Mouse (Mus musculus) myocyte (in vitro differentiated cells): Measurements from ENCODE around the gene Spag6l. TPM values are rescaled to one million over a fixed set of nuclear protein-coding genes. Genes with fewer than 3 reads are reported as not detected.
"Not testable (repeated sequence)": the region's sequence is repeated elsewhere in the genome, so short reads cannot be mapped to it uniquely, and the experiment has no call there.

Experiments used
- H3K27me3 ChIP-seq: one replicate; pipeline ENCODE4 v1.6.1; 2011; ENCODE audit not compliant: control insufficient read depth, insufficient read depth, insufficient read length
- H3K36me3 ChIP-seq: one replicate; pipeline ENCODE4 v1.6.1; 2011; ENCODE audit not compliant: control insufficient read depth, insufficient read depth
- H3K4me2 ChIP-seq: one replicate; pipeline ENCODE4 v1.6.1; 2011; ENCODE audit warnings: low read depth, control low read depth
- H3K4me3 ChIP-seq: one replicate; pipeline ENCODE4 v1.5.1; 2011; ENCODE audit warnings: mild to moderate bottlenecking, control low read depth, moderate library complexity
- H3K79me2 ChIP-seq: one replicate; pipeline ENCODE4 v1.6.1; 2011; ENCODE audit not compliant: control insufficient read depth, insufficient read depth
- H3ac ChIP-seq: one replicate; pipeline ENCODE4 v1.6.1; 2011; ENCODE audit not compliant: control insufficient read depth, insufficient read length
- CEBPB ChIP-seq: IDR thresholded peaks from 2 replicates; pipeline ENCODE4 v1.6.1; 2011; ENCODE audit warnings: mild to moderate bottlenecking, moderate library complexity; ENCODE audit not compliant: poor library complexity, insufficient read depth, severe bottlenecking
- E2F4 ChIP-seq: IDR thresholded peaks from one replicate; pipeline ENCODE4 v1.6.1; 2011; ENCODE audit warnings: mild to moderate bottlenecking, control low read depth, moderate library complexity; ENCODE audit not compliant: insufficient read depth
- MAX ChIP-seq: IDR thresholded peaks from one replicate; pipeline ENCODE4 v1.6.1; 2011; ENCODE audit warnings: low read depth, mild to moderate bottlenecking, control low read depth
- MYOD1 ChIP-seq, 3 experiments: IDR thresholded peaks; one replicate each; pipeline ENCODE4 v1.6.1; 2011; ENCODE audit warnings: control low read depth in 2 of 3, low read depth in 2 of 3, mild to moderate bottlenecking in 2 of 3, moderate library complexity in 1 of 3; ENCODE audit not compliant: insufficient read length in 2 of 3, control insufficient read depth in 1 of 3
- MYOG ChIP-seq, 3 experiments: IDR thresholded peaks; one replicate each; pipeline ENCODE4 v1.6.1; 2011; ENCODE audit warnings: control low read depth in 2 of 3, low read depth in 2 of 3, mild to moderate bottlenecking in 2 of 3; ENCODE audit not compliant: insufficient read length in 2 of 3, control insufficient read depth in 1 of 3, insufficient read depth in 1 of 3
- POLR2A ChIP-seq: IDR thresholded peaks from one replicate; pipeline ENCODE4 v1.6.1; 2011; ENCODE audit warnings: low read depth, mild to moderate bottlenecking, control low read depth, moderate library complexity; ENCODE audit not compliant: insufficient read length
- POLR2AphosphoS2 ChIP-seq: IDR thresholded peaks from one replicate; pipeline ENCODE4 v1.6.1; 2011; ENCODE audit warnings: low read depth, control low read depth; ENCODE audit not compliant: insufficient read length
- REST ChIP-seq: IDR thresholded peaks from one replicate; pipeline ENCODE4 v1.6.1; 2011; ENCODE audit warnings: mild to moderate bottlenecking, control low read depth, moderate library complexity; ENCODE audit not compliant: insufficient read depth, insufficient read length
- SRF ChIP-seq: IDR thresholded peaks from one replicate; pipeline ENCODE4 v1.6.1; 2011; ENCODE audit warnings: low read depth; ENCODE audit not compliant: control insufficient read depth, insufficient read length
- TCF12 ChIP-seq: IDR thresholded peaks from one replicate; pipeline ENCODE4 v1.6.1; 2011; ENCODE audit warnings: mild to moderate bottlenecking, control low read depth; ENCODE audit not compliant: poor library complexity, insufficient read depth, severe bottlenecking
- TCF3 ChIP-seq: IDR thresholded peaks from one replicate; pipeline ENCODE4 v1.6.1; 2011; ENCODE audit warnings: low read depth, control low read depth; ENCODE audit not compliant: insufficient read length
- USF1 ChIP-seq: IDR thresholded peaks from one replicate; pipeline ENCODE4 v1.6.1; 2011; ENCODE audit warnings: low read depth, mild to moderate bottlenecking, control low read depth, moderate library complexity
- polyA plus RNA-seq: library from polyadenylated mRNA; unstranded; fragments of >200 nt; fragmentation: generic; extraction: Trizol; gene quantifications from one replicate; pipeline ENCODE4 v1.2.1, GENCODE M21; 2012; ENCODE audit warnings: missing spikeins

The Spag6l gene
- polyA plus RNA-seq, 1 experiment: not detected

DNA sequence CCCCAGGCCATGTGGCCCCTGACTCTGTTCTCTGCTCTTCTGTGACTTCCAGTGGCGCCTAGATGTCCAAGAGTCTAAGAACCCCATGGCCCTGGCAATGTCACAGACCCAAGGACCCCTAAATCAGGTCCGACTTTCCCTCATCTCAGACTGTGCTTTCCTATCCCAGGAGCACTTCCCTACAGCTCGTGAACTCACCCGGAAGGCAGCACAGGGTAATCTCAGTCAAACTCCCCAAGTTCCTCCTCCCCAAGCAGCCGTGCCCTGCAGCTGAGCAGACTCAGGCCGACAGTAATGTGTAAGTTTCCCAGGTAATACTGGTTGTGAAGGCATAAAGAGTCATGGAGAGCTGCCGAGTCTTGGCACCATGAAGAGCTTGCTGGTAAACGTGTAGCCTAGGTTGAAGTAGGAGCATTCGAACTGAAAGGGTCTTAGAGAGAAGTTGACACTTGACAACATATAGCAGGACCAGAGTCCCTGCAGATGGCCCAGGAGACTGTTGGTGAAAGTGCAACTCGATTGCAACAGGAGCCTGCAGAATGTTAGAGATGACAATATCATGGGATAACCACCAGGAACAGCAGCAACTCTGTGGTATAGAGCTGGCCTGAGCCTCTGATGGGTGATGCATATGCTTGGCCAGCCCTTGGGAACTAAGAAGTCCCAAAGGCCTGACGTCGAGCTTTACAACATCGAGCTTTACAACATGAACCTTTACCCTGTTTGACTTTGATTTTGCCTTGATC is 27.6 kb upstream of the Spag6l start:
- Histone ChIP-seq H3K79me2 (no peaks in the 10 kb centered on the region), H3K36me3 (no peaks in the 10 kb centered on the region), H3K4me2 (no peak overlapping the region), H3K27me3 (peaks cover 4% of the 10 kb centered on the region), H3ac (no peak overlapping the region), H3K4me3 (no peak overlapping the region)
- no peak for TF ChIP-seq REST
- TF ChIP-seq MAX: no peak
- no peak for TF ChIP-seq MYOG (IDR thresholded peaks at IDR 0.05; ENCODE audit: control insufficient read depth in 1 of 3, insufficient read depth in 1 of 3, insufficient read length in 2 of 3, low read depth in 2 of 3)
- TF ChIP-seq E2F4: no peak
- TF ChIP-seq POLR2AphosphoS2: no peak
- TF ChIP-seq POLR2A: no peak
- no peak for TF ChIP-seq MYOD1 (IDR thresholded peaks at IDR 0.05; ENCODE audit: control insufficient read depth in 1 of 3, insufficient read length in 2 of 3, low read depth in 2 of 3)
- no peak for TF ChIP-seq SRF
- no peak for TF ChIP-seq CEBPB
- TF ChIP-seq TCF3: no peak
- TF ChIP-seq TCF12: no peak
- no peak for TF ChIP-seq USF1

DNA sequence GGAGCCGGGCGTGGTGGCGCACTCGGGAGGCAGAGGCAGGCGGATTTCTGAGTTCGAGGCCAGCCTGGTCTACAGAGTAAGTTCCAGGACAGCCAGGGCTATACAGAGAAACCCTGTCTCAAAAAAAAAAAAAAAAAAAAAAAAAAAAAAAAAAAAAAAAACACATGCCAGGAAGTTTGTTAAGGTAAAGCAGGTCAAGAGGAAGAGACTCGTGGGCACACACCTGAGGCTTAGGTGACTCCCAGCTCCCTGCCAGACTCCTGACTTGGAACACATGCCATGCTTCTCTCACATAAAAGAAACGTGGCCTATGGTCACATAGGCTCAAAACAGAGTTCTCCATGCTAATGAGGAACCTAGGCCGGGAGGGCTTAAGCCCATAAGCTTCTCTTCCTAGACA is 26.8 kb upstream of the Spag6l start:
- not testable (repeated sequence) for H3ac ChIP-seq, H3K36me3 ChIP-seq, H3K4me3 ChIP-seq, H3K4me2 ChIP-seq, H3K27me3 ChIP-seq, H3K79me2 ChIP-seq

DNA sequence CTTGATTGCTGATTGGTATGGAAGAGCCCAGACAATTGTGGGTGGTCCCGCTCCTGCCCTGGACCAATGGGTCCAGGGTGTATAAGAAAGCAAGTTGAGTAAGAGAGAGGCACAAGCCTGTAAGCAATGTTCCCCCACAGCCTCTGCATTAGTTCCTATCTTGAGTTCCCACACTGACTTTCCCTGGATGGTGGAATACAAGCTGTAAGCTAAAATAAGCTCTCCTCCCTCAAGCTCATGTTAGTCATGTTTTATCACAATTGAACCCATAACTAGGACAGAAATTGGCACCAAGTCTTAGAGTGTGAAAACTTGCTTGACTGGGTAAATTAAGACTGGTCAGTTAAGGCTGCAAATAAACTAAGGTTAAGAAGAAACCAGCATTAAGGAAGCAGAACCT is 26.3 kb upstream of the Spag6l start:
- no peak for TF ChIP-seq POLR2AphosphoS2
- no peak for TF ChIP-seq TCF12
- TF ChIP-seq USF1: no peak
- H3K36me3 ChIP-seq: no peaks in the 10 kb centered on the region

DNA sequence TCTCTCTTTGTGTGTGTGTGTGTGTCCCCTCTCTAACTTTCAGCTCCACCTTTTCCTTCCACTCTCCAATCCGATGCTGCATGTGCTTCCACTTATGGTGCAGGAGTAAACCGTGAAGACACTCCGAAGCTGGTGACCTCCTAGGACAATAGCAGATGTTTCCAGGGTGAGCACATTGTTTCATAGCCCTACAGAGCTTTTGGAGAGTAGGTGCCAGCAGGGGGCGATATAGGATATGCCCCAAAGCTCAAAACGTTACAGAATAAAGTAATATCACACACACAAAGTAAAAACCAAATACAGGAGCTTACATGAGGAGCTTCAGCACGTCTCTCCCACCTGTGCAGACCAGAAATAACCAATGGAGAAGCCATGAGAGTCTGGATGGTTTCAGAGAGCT is 25.6 kb upstream of the Spag6l start:
- H3ac ChIP-seq: no peak overlapping the region
- no peak overlapping the region for H3K4me2 ChIP-seq
- H3K4me3 ChIP-seq: no peak overlapping the region
- no peaks in the 10 kb centered on the region for H3K36me3 ChIP-seq
- H3K79me2 ChIP-seq: no peaks in the 10 kb centered on the region
- TF ChIP-seq MYOD1 (IDR thresholded peaks at IDR 0.05; ENCODE audit: control insufficient read depth in 1 of 3, insufficient read length in 2 of 3, low read depth in 2 of 3) (no peak), POLR2AphosphoS2 (no peak), E2F4 (no peak), TCF3 (no peak)
- peaks cover 4% of the 10 kb centered on the region for H3K27me3 ChIP-seq

More for the DNA sequence above, 26.3 kb upstream of the Spag6l start:
- Histone ChIP-seq H3K27me3 (peaks cover 4% of the 10 kb centered on the region), H3K4me2 (no peak overlapping the region), H3ac (no peak overlapping the region), H3K79me2 (no peaks in the 10 kb centered on the region), H3K4me3 (no peak overlapping the region)

DNA sequence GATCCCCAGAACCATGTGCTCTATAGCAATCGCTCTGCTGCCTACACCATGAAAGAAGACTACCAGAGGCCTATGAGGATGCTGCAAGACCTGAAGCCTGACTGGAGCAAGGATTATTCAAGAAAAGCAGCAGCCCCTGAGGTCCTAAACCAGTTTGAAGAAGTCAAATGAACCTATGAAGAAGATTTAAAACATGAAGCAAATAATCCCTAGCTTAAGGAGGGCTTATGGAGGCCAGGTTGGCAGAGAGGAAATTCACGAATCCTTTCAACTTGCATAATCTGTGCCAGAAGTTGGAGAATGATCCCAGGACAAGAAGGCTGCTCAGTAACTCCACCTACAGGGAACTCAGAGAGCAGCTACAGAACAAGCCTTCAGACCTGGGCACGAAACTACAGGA is 23.2 kb upstream of the Spag6l start:
- no peak for TF ChIP-seq MYOG (IDR thresholded peaks at IDR 0.05; ENCODE audit: control insufficient read depth in 1 of 3, insufficient read depth in 1 of 3, insufficient read length in 2 of 3, low read depth in 2 of 3)
- TF ChIP-seq REST: no peak
- no peak for TF ChIP-seq SRF
- TF ChIP-seq E2F4: no peak
- no peak for TF ChIP-seq TCF3
- TF ChIP-seq TCF12: no peak
- TF ChIP-seq MAX: no peak
- no peaks in the 10 kb centered on the region for H3K79me2 ChIP-seq
- no peak overlapping the region for H3K4me2 ChIP-seq
- no peaks in the 10 kb centered on the region for H3K36me3 ChIP-seq
- no peaks in the 10 kb centered on the region for H3K27me3 ChIP-seq
- H3ac ChIP-seq: no peak overlapping the region
- no peak overlapping the region for H3K4me3 ChIP-seq

DNA sequence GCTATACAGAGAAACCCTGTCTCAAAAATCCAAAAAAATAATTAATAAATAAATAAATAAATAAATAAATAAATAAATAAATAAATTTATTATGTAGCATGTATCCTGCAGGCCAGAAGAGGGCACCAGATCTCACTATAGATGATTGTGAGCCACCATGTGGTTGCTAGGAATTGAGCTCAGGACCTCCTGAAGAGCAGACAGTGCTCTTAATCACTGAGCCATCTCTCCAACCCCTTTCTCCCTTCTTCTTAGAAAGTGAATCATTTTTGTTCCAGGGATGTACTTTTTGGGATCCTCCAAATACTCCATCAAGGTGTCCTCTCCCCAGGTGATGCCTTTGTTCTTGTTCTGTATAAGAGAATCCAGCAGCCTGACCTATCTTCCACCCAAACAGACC is 19.9 kb upstream of the Spag6l start:
- no peak overlapping the region for H3ac ChIP-seq
- no peak for TF ChIP-seq REST
- no peak for TF ChIP-seq USF1
- no peak for TF ChIP-seq MYOG (IDR thresholded peaks at IDR 0.05; ENCODE audit: control insufficient read depth in 1 of 3, insufficient read depth in 1 of 3, insufficient read length in 2 of 3, low read depth in 2 of 3)
- TF ChIP-seq CEBPB: no peak
- no peak for TF ChIP-seq SRF
- TF ChIP-seq MAX: no peak
- TF ChIP-seq POLR2AphosphoS2: no peak
- TF ChIP-seq TCF12: no peak
- no peak for TF ChIP-seq E2F4
- no peak for TF ChIP-seq TCF3
- TF ChIP-seq POLR2A: no peak
- no peak for TF ChIP-seq MYOD1 (IDR thresholded peaks at IDR 0.05; ENCODE audit: control insufficient read depth in 1 of 3, insufficient read length in 2 of 3, low read depth in 2 of 3)
- no peaks in the 10 kb centered on the region for H3K79me2 ChIP-seq
- H3K4me3 ChIP-seq: no peak overlapping the region
- no peak overlapping the region for H3K4me2 ChIP-seq
- H3K36me3 ChIP-seq: no peaks in the 10 kb centered on the region
- no peaks in the 10 kb centered on the region for H3K27me3 ChIP-seq
